Mouse (Mus musculus): ENCODE results near the gene Ptpn22.

DNA sequence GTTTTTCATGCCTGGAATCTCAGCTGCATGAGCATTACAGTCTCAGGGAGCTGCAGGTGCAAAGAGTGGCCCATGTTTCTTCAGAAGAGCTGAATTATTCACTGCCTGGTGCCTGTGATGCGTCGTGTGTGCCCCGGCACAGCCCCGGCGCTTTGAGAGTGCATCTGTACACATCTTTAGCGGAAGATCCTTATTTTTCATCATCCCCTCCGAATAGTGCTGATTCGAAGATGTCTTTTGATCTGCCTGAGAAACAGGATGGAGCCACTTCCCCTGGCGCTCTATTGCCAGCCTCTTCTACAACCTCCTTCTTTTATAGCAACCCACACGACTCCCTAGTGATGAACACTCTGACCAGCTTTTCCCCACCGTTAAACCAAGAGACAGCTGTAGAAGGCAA lies 26.4 kb downstream of the Ptpn22 start:
- TF ChIP-seq POLR2A (IDR thresholded peaks at IDR 0.05; ENCODE audit: low read depth, low read length) (no peak), ETS1 (conservative IDR thresholded peaks at IDR 0.05; ENCODE audit: low read depth, low read length) (no peak)

Measured in CH12.LX (cell line).